Mouse (Mus musculus) hindbrain, embryonic 12.5 days (tissue): ENCODE results near the gene Taf1d. TPM values are rescaled to one million over a fixed set of nuclear protein-coding genes. Genes with fewer than 3 reads are reported as not detected.
A peak's percentile ranks its signal among the peaks of the same experiment; 100 is the strongest.
"Not testable (repeated sequence)": the region's sequence is repeated elsewhere in the genome, so short reads cannot be mapped to it uniquely, and the experiment has no call there.

Experiments
- ATAC-seq: fragments of 200-750 bp; cut with Nextera tagmentation; 2 replicates; pipeline ENCODE4 v1.8.0; 2017; ENCODE audit warnings: moderate TSS enrichment; ENCODE audit not compliant: low FRiP score
- H3K27ac ChIP-seq: fragments of 300-500 bp; sonication (generic); 2 replicates; pipeline ENCODE4 v1.5.1; 2016; ENCODE audit warnings: mild to moderate bottlenecking
- H3K27me3 ChIP-seq: fragments of 300-500 bp; sonication (generic); 2 replicates; pipeline ENCODE4 v1.6.1; 2016; ENCODE audit warnings: mild to moderate bottlenecking
- H3K36me3 ChIP-seq: fragments of 300-500 bp; sonication (generic); 2 replicates; pipeline ENCODE4 v1.6.1; 2016; ENCODE audit warnings: mild to moderate bottlenecking
- H3K4me1 ChIP-seq: fragments of 300-500 bp; sonication (generic); 2 replicates; pipeline ENCODE4 v1.6.1; 2016
- H3K4me2 ChIP-seq: fragments of 300-500 bp; sonication (generic); replicated peaks from 2 replicates; pipeline ENCODE4 v1.6.1; 2016; ENCODE audit warnings: mild to moderate bottlenecking
- H3K4me3 ChIP-seq: fragments of 300-500 bp; sonication (generic); 2 replicates; pipeline ENCODE4 v1.5.1; 2016; ENCODE audit warnings: mild to moderate bottlenecking
- H3K9ac ChIP-seq: fragments of 300-500 bp; sonication (generic); 2 replicates; pipeline ENCODE4 v1.6.1; 2016; ENCODE audit warnings: mild to moderate bottlenecking, moderate library complexity
- H3K9me3 ChIP-seq: fragments of 300-500 bp; sonication (generic); replicated peaks from 2 replicates; pipeline ENCODE4 v1.6.1; 2016; ENCODE audit warnings: mild to moderate bottlenecking
- WGBS: fragments of 180-500 bp; shearing (Covaris S2); methylation state at CpG from one replicate; pipeline ENCODE4 v1.1.7; 2016; 5-methylcytosine and 5-hydroxymethylcytosine counted together
- polyA plus RNA-seq: library from polyadenylated mRNA; unstranded; fragments of >200 nt; fragmentation: Nextera tagmentation; extraction: Ambion mirVana; gene quantifications from 2 replicates; pipeline ENCODE4 v1.2.1, GENCODE M21; 2016

Gene Taf1d
- polyA plus RNA-seq, 1 experiment from 2014 or later = 61.0 TPM

DNA sequence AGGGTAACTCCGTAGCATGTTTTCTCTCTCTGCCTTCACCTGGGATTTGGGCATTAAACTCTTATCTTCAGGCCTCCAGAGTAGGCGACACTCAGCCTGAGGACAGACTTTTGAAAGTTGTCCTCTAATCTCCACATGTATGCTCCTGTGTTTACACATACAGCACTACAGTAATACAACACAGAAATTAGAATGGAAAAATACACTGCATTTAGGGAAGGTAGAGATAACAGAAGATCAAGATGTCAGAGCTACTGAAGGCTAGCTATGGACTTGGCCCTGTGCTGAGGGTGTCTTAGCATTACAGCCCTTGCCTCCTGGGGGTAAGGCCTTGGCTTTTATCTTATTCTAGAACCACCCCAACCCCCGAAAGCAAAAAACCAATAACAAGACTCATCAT, 17.6 kb upstream of the Taf1d start:
- Histone ChIP-seq H3K9ac (no peak overlapping the region), H3K9me3 (no peaks in the 10 kb centered on the region), H3K27ac (no peak overlapping the region), H3K4me3 (no peak overlapping the region), H3K36me3 (peaks cover 11% of the 10 kb centered on the region; the same call in 1 of the 2 replicates), H3K4me1 (no peaks in the 10 kb centered on the region), H3K27me3 (no peaks in the 10 kb centered on the region), H3K4me2 (no peak overlapping the region)
- WGBS = 88% methylated on average over 3 of the region's 3 CpGs
- no peak for ATAC-seq

DNA sequence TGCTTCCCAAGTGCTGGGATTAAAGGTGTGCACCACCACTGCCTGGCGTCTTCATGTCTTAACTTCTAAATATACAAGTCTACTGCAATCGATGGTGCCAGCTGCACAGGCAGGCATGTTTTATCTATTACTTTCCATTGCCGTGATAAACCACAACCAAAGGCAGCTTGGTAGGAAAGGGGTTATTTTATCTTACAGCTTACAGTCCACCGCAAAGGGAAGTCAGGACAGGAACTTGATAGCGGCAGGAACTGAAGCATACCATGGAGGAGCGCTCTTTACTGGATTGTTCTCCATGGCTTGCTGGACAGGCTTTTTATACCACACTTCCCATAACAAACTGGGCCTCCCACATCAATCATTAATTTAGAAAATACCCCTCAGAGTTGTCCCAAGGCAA, 16.8 kb upstream of the Taf1d start:
- no peak overlapping the region for H3K4me3 ChIP-seq
- no peaks in the 10 kb centered on the region for H3K27me3 ChIP-seq
- H3K4me2 ChIP-seq = no peak overlapping the region
- ATAC-seq = no peak
- H3K9me3 ChIP-seq = no peaks in the 10 kb centered on the region
- no peaks in the 10 kb centered on the region for H3K4me1 ChIP-seq
- H3K36me3 ChIP-seq = peaks cover 11% of the 10 kb centered on the region; the same call in 1 of the 2 replicates
- no peak overlapping the region for H3K27ac ChIP-seq
- 89% methylated on average over 6 of the region's 6 CpGs for WGBS
- no peak overlapping the region for H3K9ac ChIP-seq

GRCm38 (mm10) chr9:15297112-15297511, 8.9 kb upstream of the Taf1d start:
- no peak for ATAC-seq
- Histone ChIP-seq H3K27me3 (no peaks in the 10 kb centered on the region), H3K36me3 (no peaks in the 10 kb centered on the region), H3K4me2 (no peak overlapping the region), H3K4me3 (no peak overlapping the region), H3K9me3 (no peaks in the 10 kb centered on the region), H3K4me1 (no peaks in the 10 kb centered on the region), H3K9ac (no peak overlapping the region), H3K27ac (no peak overlapping the region)
- 89% methylated on average over 7 of the region's 7 CpGs for WGBS

GRCm38 (mm10) chr9:15298451-15298850, 7.6 kb upstream of the Taf1d start:
- Histone ChIP-seq H3K27ac (no peak overlapping the region), H3K9me3 (no peaks in the 10 kb centered on the region), H3K4me2 (no peak overlapping the region), H3K9ac (no peak overlapping the region), H3K4me1 (no peaks in the 10 kb centered on the region), H3K4me3 (no peak overlapping the region), H3K36me3 (no peaks in the 10 kb centered on the region), H3K27me3 (no peaks in the 10 kb centered on the region)
- ATAC-seq = no peak
- WGBS = 67% methylated on average over 2 of the region's 2 CpGs

DNA sequence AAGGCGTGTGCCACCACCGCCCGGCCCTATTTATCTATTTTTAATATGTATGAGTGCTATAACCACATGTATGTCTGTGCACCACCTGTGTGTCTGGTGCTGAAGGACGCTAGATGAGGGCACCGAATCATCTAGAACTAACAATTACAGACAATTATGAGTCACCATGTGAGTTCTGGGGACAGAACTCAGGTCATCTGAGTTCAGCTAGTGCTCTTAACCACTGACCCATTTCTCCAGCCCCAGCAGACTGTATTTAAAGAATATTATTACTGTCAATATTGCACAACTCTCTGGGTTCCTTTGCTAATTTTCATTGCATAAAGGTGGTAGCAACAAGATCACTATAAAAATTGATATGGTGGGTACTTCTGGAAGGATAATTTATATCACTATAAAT, 6.0 kb upstream of the Taf1d start:
- no peaks in the 10 kb centered on the region for H3K9me3 ChIP-seq
- ATAC-seq = no peak
- no peaks in the 10 kb centered on the region for H3K36me3 ChIP-seq
- H3K9ac ChIP-seq = no peak overlapping the region
- WGBS = 89% methylated on average over 5 of the region's 5 CpGs
- H3K4me3 ChIP-seq = no peak overlapping the region
- no peaks in the 10 kb centered on the region for H3K27me3 ChIP-seq
- H3K27ac ChIP-seq = no peak overlapping the region
- H3K4me2 ChIP-seq = no peak overlapping the region
- no peaks in the 10 kb centered on the region for H3K4me1 ChIP-seq

DNA sequence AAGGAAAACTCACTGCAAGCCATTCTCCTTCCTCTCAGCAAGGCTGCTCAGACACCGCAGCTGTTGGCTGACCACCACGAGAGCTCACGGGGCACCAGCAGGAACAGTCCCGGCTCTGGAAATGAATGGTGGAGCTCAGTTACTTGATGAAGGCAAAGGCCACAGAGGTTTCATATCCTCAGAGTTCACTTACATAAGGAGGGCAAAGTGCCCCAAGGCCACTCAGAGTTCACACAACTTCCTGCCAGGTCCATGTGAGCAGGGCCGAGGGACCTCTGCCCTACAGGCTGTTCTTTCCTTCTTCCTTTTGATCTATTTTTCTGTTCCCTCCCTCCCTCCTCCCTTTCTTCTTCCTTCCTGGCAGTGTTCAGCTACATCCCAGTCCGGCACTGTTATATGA, 4.6 kb upstream of the Taf1d start:
- no peak overlapping the region for H3K9ac ChIP-seq
- no peak overlapping the region for H3K4me3 ChIP-seq
- no peaks in the 10 kb centered on the region for H3K9me3 ChIP-seq
- no peaks in the 10 kb centered on the region for H3K27me3 ChIP-seq
- no peaks in the 10 kb centered on the region for H3K36me3 ChIP-seq
- 50% methylated on average over 6 of the region's 6 CpGs for WGBS
- no peak overlapping the region for H3K4me2 ChIP-seq
- no peak for ATAC-seq
- peaks cover 3% of the 10 kb centered on the region for H3K4me1 ChIP-seq
- peak overlapping the region; percentile 8; the same call in 1 of the 2 replicates for H3K27ac ChIP-seq

GRCm38 (mm10) chr9:15302006-15302405, 4.0 kb upstream of the Taf1d start:
- not testable (repeated sequence) for H3K9me3 ChIP-seq, H3K4me3 ChIP-seq, H3K27ac ChIP-seq, H3K9ac ChIP-seq, H3K36me3 ChIP-seq, ATAC-seq, H3K4me2 ChIP-seq, H3K4me1 ChIP-seq, H3K27me3 ChIP-seq
- WGBS = 79% methylated on average over 6 of the region's 6 CpGs

- no peaks in the 10 kb centered on the region for H3K9me3 ChIP-seq
- WGBS = 70% methylated on average over 2 of the region's 2 CpGs
- ATAC-seq = no peak
- no peak overlapping the region for H3K4me3 ChIP-seq
- no peaks in the 10 kb centered on the region for H3K36me3 ChIP-seq
- H3K27ac ChIP-seq = no peak overlapping the region
- H3K27me3 ChIP-seq = no peaks in the 10 kb centered on the region
- H3K9ac ChIP-seq = no peak overlapping the region
- H3K4me2 ChIP-seq = no peak overlapping the region
- peaks cover 15% of the 10 kb centered on the region for H3K4me1 ChIP-seq
Observed at GRCm38 (mm10) chr9:15302881-15303280, 3.1 kb upstream of the Taf1d start.

GRCm38 (mm10) chr9:15306398-15307119, 545 bp downstream of the Taf1d start, which contains the start of gene 4931406C07Rik:
TSS of gene 4931406C07Rik (minus strand) at chr9:15306448.
- Histone ChIP-seq H3K4me1 (peaks cover 25% of the 10 kb centered on the region), H3K27ac (peak within 1 kb of the TSS; percentile 91), H3K9ac (peak within 1 kb of the TSS; percentile 87), H3K9me3 (no peaks in the 10 kb centered on the region), H3K27me3 (no peaks in the 10 kb centered on the region), H3K4me2 (peak within 1 kb of the TSS; percentile 65), H3K36me3 (peaks cover 26% of the 10 kb centered on the region), H3K4me3 (peak within 1 kb of the TSS; percentile 70)
- ATAC-seq = peak; percentile 90
- WGBS = under 1% methylated on average over 35 of the region's 35 CpGs

DNA sequence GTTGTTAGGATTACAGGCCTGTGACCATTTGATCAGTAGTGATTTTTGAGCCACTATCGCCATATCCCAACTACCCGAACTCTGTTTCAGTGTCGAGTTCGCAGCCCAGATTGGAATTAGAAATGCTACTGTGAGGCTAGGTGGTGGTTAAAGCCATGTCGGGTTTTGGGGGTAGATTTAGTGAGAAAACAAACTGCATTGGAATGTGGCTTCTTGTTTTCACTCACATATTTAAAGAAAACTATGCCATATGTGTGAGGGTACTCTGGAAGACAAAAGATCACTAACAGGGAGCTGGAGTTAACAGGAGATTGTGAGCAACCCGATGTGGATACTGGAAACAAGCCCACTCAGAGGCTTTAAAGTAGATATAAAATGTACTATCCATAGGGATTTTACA, 1.2 kb downstream of the Taf1d start:
- Histone ChIP-seq H3K4me2 (peak overlapping the region; percentile 65), H3K4me3 (peak overlapping the region; percentile 70), H3K9ac (peak overlapping the region; percentile 87), H3K9me3 (no peaks in the 10 kb centered on the region), H3K27ac (no peak overlapping the region), H3K4me1 (peaks cover 25% of the 10 kb centered on the region), H3K27me3 (no peaks in the 10 kb centered on the region), H3K36me3 (peaks cover 33% of the 10 kb centered on the region)
- 10% methylated on average over 6 of the region's 6 CpGs for WGBS
- ATAC-seq = no peak

GRCm38 (mm10) chr9:15308254-15308653, 2.2 kb downstream of the Taf1d start:
- 64% methylated on average over 2 of the region's 2 CpGs for WGBS
- no peak overlapping the region for H3K4me3 ChIP-seq
- H3K4me2 ChIP-seq = no peak overlapping the region
- H3K4me1 ChIP-seq = peaks cover 25% of the 10 kb centered on the region
- no peak overlapping the region for H3K9ac ChIP-seq
- no peak overlapping the region for H3K27ac ChIP-seq
- no peaks in the 10 kb centered on the region for H3K27me3 ChIP-seq
- no peaks in the 10 kb centered on the region for H3K9me3 ChIP-seq
- ATAC-seq = no peak
- H3K36me3 ChIP-seq = peaks cover 40% of the 10 kb centered on the region

GRCm38 (mm10) chr9:15309425-15309824, 3.4 kb downstream of the Taf1d start:
- 81% methylated on average over 4 of the region's 4 CpGs for WGBS
- H3K4me1 ChIP-seq = peaks cover 25% of the 10 kb centered on the region
- H3K36me3 ChIP-seq = peaks cover 52% of the 10 kb centered on the region
- H3K4me2 ChIP-seq = no peak overlapping the region
- H3K9me3 ChIP-seq = no peaks in the 10 kb centered on the region
- no peak overlapping the region for H3K4me3 ChIP-seq
- H3K27me3 ChIP-seq = no peaks in the 10 kb centered on the region
- no peak for ATAC-seq
- no peak overlapping the region for H3K9ac ChIP-seq
- H3K27ac ChIP-seq = no peak overlapping the region

DNA sequence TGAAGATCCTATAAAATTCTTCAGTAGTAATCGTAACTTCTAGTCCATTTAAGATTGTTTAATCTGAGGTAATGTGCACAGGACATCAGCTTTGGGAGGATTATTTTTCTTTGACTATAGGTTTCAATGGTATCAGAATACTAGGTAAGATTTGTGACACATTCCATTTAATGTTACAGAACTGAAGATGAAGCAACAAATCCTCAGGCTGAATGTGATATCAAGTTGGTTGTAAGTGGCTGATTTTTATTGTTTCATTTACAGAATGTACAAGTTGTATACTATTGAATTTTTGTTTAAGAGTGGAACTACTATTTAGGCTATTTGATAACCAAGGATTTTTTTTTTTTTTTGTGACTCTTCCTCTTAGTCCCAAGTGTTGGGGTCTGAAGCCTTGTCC, 4.2 kb downstream of the Taf1d start:
- Histone ChIP-seq H3K4me2 (no peak overlapping the region), H3K9me3 (no peaks in the 10 kb centered on the region), H3K4me1 (peaks cover 25% of the 10 kb centered on the region), H3K9ac (no peak overlapping the region), H3K27ac (no peak overlapping the region), H3K36me3 (peaks cover 59% of the 10 kb centered on the region), H3K4me3 (no peak overlapping the region), H3K27me3 (no peaks in the 10 kb centered on the region)
- WGBS = 96% methylated on average over 1 of the region's 1 CpGs
- ATAC-seq = no peak
